Mouse (Mus musculus) megakaryocyte, embryonic 14.5 days (primary cell): ENCODE measurements at regions not wholly inside any gene's neighbourhood (a gene's known extent, or its start where the extent isn't known, plus 50 kb on each side); places are given as distances from the start of the nearest gene placed in this dataset.

Experiments used
- H3K27me3 ChIP-seq: replicated peaks from 2 replicates; pipeline ENCODE3; 2012; ENCODE audit warnings: inconsistent platforms
- H3K36me3 ChIP-seq: replicated peaks from 2 replicates; pipeline ENCODE3; 2012; ENCODE audit warnings: low read length, inconsistent platforms, mixed read lengths
- H3K4me1 ChIP-seq: 2 replicates; pipeline ENCODE4 v1.6.1; 2012; ENCODE audit warnings: inconsistent platforms
- H3K4me3 ChIP-seq: replicated peaks from 2 replicates; pipeline ENCODE3; 2012; ENCODE audit warnings: moderate library complexity, mild to moderate bottlenecking, inconsistent platforms
- H3K9me3 ChIP-seq: 2 replicates; pipeline ENCODE4 v1.6.1; 2012; ENCODE audit warnings: inconsistent platforms
- FLI1 ChIP-seq: IDR thresholded peaks from 2 replicates; pipeline ENCODE4 v1.6.1; 2012; ENCODE audit warnings: low read length, inconsistent platforms, mixed read lengths
- GATA1 ChIP-seq: IDR thresholded peaks from 3 replicates; pipeline ENCODE4 v1.6.1; 2012; ENCODE audit warnings: mixed read lengths, low read length, inconsistent platforms, borderline replicate concordance

- H3K27me3 ChIP-seq = peaks cover 25% of the 10 kb centered on the region
- peaks cover 18% of the 10 kb centered on the region for H3K9me3 ChIP-seq
- H3K4me3 ChIP-seq = peak overlapping the region; percentile 80
- H3K4me1 ChIP-seq = peaks cover 14% of the 10 kb centered on the region
- TF ChIP-seq FLI1 = no peak
- no peak for TF ChIP-seq GATA1
- H3K36me3 ChIP-seq = no peaks in the 10 kb centered on the region
Measured at GRCm38 (mm10) chr4:150730061-150730812, 78.3 kb upstream of the Slc45a1 start.

GRCm38 (mm10) chr4:150726539-150726938 lies 74.6 kb upstream of the Slc45a1 start:
- no peak overlapping the region for H3K4me3 ChIP-seq
- no peak for TF ChIP-seq FLI1
- no peak for TF ChIP-seq GATA1

GRCm38 (mm10) chr4:150726136-150726480 lies 74.1 kb upstream of the Slc45a1 start:
- TF ChIP-seq GATA1 (no peak), FLI1 (no peak)
- Histone ChIP-seq H3K9me3 (peaks cover 7% of the 10 kb centered on the region), H3K36me3 (no peaks in the 10 kb centered on the region), H3K4me1 (peaks cover 14% of the 10 kb centered on the region), H3K4me3 (no peak overlapping the region), H3K27me3 (peaks cover 21% of the 10 kb centered on the region)

More at GRCm38 (mm10) chr4:150726539-150726938, 74.6 kb upstream of the Slc45a1 start:
- H3K27me3 ChIP-seq = peaks cover 21% of the 10 kb centered on the region
- H3K9me3 ChIP-seq = peaks cover 7% of the 10 kb centered on the region
- H3K4me1 ChIP-seq = peaks cover 14% of the 10 kb centered on the region
- H3K36me3 ChIP-seq = no peaks in the 10 kb centered on the region

- Histone ChIP-seq H3K27me3 (peaks cover 24% of the 10 kb centered on the region), H3K4me3 (no peak overlapping the region), H3K9me3 (peaks cover 7% of the 10 kb centered on the region), H3K36me3 (no peaks in the 10 kb centered on the region), H3K4me1 (peaks cover 14% of the 10 kb centered on the region)
- no peak for TF ChIP-seq GATA1
- TF ChIP-seq FLI1 = no peak
Measured at GRCm38 (mm10) chr4:150725443-150726135, 73.6 kb upstream of the Slc45a1 start.

GRCm38 (mm10) chr4:150724823-150725222 lies 72.8 kb upstream of the Slc45a1 start:
- TF ChIP-seq GATA1 (no peak), FLI1 (no peak)
- peaks cover 6% of the 10 kb centered on the region for H3K4me1 ChIP-seq
- H3K36me3 ChIP-seq = no peaks in the 10 kb centered on the region
- peaks cover 7% of the 10 kb centered on the region for H3K9me3 ChIP-seq
- peaks cover 28% of the 10 kb centered on the region for H3K27me3 ChIP-seq
- no peak overlapping the region for H3K4me3 ChIP-seq

- peaks cover 4% of the 10 kb centered on the region; the same call in 1 of the 2 replicates for H3K4me1 ChIP-seq
- no peaks in the 10 kb centered on the region for H3K36me3 ChIP-seq
- peaks cover 2% of the 10 kb centered on the region for H3K9me3 ChIP-seq
- H3K27me3 ChIP-seq = peaks cover 36% of the 10 kb centered on the region
- TF ChIP-seq FLI1 (no peak), GATA1 (no peak)
- no peak overlapping the region for H3K4me3 ChIP-seq
Measured at GRCm38 (mm10) chr4:150721619-150722283, 69.8 kb upstream of the Slc45a1 start.

- Histone ChIP-seq H3K9me3 (no peaks in the 10 kb centered on the region), H3K4me3 (peak overlapping the region; percentile 71), H3K36me3 (no peaks in the 10 kb centered on the region), H3K27me3 (peaks cover 40% of the 10 kb centered on the region), H3K4me1 (peaks cover 4% of the 10 kb centered on the region; the same call in 1 of the 2 replicates)
- TF ChIP-seq GATA1 (no peak), FLI1 (no peak)
Measured at GRCm38 (mm10) chr4:150717866-150718265, 65.9 kb upstream of the Slc45a1 start.

- TF ChIP-seq GATA1 = no peak
- TF ChIP-seq FLI1 = no peak
- Histone ChIP-seq H3K9me3 (no peaks in the 10 kb centered on the region), H3K4me1 (peaks cover 4% of the 10 kb centered on the region; the same call in 1 of the 2 replicates), H3K36me3 (no peaks in the 10 kb centered on the region), H3K27me3 (peaks cover 37% of the 10 kb centered on the region), H3K4me3 (no peak overlapping the region)
Measured at GRCm38 (mm10) chr4:150715051-150715450, 63.1 kb upstream of the Slc45a1 start.

GRCm38 (mm10) chr4:150713291-150713690 lies 61.3 kb upstream of the Slc45a1 start:
- Histone ChIP-seq H3K4me3 (no peak overlapping the region), H3K27me3 (peaks cover 39% of the 10 kb centered on the region), H3K9me3 (no peaks in the 10 kb centered on the region), H3K36me3 (no peaks in the 10 kb centered on the region), H3K4me1 (peaks cover 4% of the 10 kb centered on the region; the same call in 1 of the 2 replicates)
- TF ChIP-seq GATA1 = no peak
- no peak for TF ChIP-seq FLI1
